Mouse (Mus musculus): ENCODE measurements around the gene Gm10471.
"Not testable (repeated sequence)": the region's sequence is repeated elsewhere in the genome, so short reads cannot be mapped to it uniquely, and the experiment has no call there.

DNA sequence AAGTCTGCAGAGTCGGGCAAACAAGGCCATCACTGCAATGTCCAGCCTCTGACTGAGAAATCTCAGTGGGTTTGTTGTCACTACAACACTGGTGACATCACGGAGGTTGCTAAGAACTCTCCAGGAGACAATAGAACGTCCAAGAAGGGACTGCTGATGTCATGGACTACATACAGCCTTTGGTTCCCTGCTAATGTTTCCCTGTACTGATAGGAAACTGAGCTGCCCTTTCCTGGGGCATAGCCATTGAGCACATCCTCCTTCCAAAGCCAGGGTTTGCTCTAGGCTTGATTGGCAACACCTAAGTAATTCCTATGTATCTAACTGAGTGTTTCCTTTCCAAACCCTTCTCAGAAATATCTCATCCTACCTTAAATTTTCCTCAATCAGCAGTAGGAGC, 32.2 kb upstream of the Gm10471 start, which contains the start of gene Gm10220:
- TF ChIP-seq CTCF (IDR thresholded peaks at IDR 0.05; ENCODE audit: low read depth, low read length); POLR2A (IDR thresholded peaks at IDR 0.05; ENCODE audit: extremely low read depth, insufficient read depth, low read length): not testable (repeated sequence)

All from liver, adult 2 months (tissue).